Mouse (Mus musculus) lung, embryonic 16.5 days (tissue): Measurements from ENCODE around the gene Olfr507. TPM values are rescaled to one million over a fixed set of nuclear protein-coding genes. Genes with fewer than 3 reads are reported as not detected.
"Not testable (repeated sequence)": the region's sequence is repeated elsewhere in the genome, so short reads cannot be mapped to it uniquely, and the experiment has no call there.

ENCODE experiments used
- ATAC-seq: fragments of 200-750 bp; cut with Nextera tagmentation; 2 replicates; pipeline ENCODE4 v1.8.0; 2017; ENCODE audit warnings: low read depth, mild to moderate bottlenecking, moderate library complexity
- H3K27ac ChIP-seq: fragments of 300-500 bp; sonication (generic); 2 replicates; pipeline ENCODE4 v1.5.1; 2014; ENCODE audit warnings: mild to moderate bottlenecking, control low read depth, low read length
- H3K27me3 ChIP-seq: fragments of 300-500 bp; sonication (generic); 2 replicates; pipeline ENCODE4 v1.6.1; 2014; ENCODE audit warnings: low read depth, low read length, mixed read lengths; ENCODE audit not compliant: control insufficient read depth, insufficient read depth
- H3K36me3 ChIP-seq: fragments of 300-500 bp; sonication (generic); 2 replicates; pipeline ENCODE4 v1.6.1; 2014; ENCODE audit warnings: low read length; ENCODE audit not compliant: control insufficient read depth, insufficient read depth
- H3K4me1 ChIP-seq: fragments of 300-500 bp; sonication (generic); replicated peaks from 2 replicates; pipeline ENCODE4 v1.6.1; 2014; ENCODE audit warnings: low read length, mixed read lengths; ENCODE audit not compliant: control insufficient read depth, insufficient read depth
- H3K4me2 ChIP-seq: fragments of 300-500 bp; sonication (generic); 2 replicates; pipeline ENCODE4 v1.6.1; 2014; ENCODE audit warnings: low read depth, low read length, control low read depth
- H3K4me3 ChIP-seq: fragments of 300-500 bp; sonication (generic); 2 replicates; pipeline ENCODE4 v1.5.1; 2014; ENCODE audit warnings: mild to moderate bottlenecking, low read length, control low read depth
- H3K9ac ChIP-seq: fragments of 300-500 bp; sonication (generic); 2 replicates; pipeline ENCODE4 v1.6.1; 2014; ENCODE audit warnings: low read length, control low read depth
- H3K9me3 ChIP-seq: fragments of 300-500 bp; sonication (generic); 2 replicates; pipeline ENCODE4 v1.6.1; 2016; ENCODE audit warnings: low read length; ENCODE audit not compliant: control insufficient read depth
- WGBS: fragments of 180-500 bp; shearing (Covaris S2); extraction: QIAGEN DNeasy Blood & Tissue Kit; methylation state at CpG from one replicate; pipeline ENCODE4 v1.1.7; 2014; 5-methylcytosine and 5-hydroxymethylcytosine counted together
- polyA plus RNA-seq: library from polyadenylated mRNA; unstranded; fragments of >200 nt; fragmentation: Nextera tagmentation; extraction: Ambion mirVana; gene quantifications from 2 replicates; pipeline ENCODE4 v1.2.1, GENCODE M21; 2015

Olfr507 gene
- polyA plus RNA-seq: not detected in 2 replicates

DNA sequence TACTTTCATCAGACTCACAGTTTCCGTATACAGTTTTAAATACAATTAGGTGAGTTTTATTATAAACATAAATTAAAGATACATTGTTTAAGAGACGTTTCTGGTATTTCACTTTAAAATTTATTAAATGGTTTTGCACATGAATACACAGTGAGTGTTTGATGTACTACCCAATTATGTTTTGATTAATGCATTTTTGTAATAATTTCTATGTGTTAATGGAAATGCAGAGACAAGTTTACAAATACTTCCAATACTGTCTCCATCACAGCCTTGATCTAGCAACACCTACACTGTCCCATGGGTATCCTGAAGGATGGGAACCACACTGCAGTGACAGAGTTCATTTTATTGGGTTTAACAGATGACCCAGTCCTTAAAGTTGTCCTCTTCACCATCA lies at the start of gene Olfr507:
Gene Olfr507 (plus strand): TSS at position 301 of the 400 bp plus-strand sequence.
- Histone ChIP-seq H3K9ac (no peak within 1 kb of the TSS), H3K36me3 (no peaks in the 10 kb centered on the region), H3K27me3 (no peaks in the 10 kb centered on the region), H3K9me3 (no peaks in the 10 kb centered on the region), H3K4me3 (no peak within 1 kb of the TSS), H3K27ac (no peak within 1 kb of the TSS), H3K4me2 (no peak within 1 kb of the TSS), H3K4me1 (no peaks in the 10 kb centered on the region)
- 60% methylated on average over 2 of the region's 2 CpGs for WGBS
- no peak for ATAC-seq

- H3K4me2 ChIP-seq: no peak overlapping the region
- WGBS: 100% methylated on average over 1 of the region's 1 CpGs
These were observed 31.8 kb upstream of the Olfr507 start for GRCm38 (mm10) chr7:108589797-108590196.

DNA sequence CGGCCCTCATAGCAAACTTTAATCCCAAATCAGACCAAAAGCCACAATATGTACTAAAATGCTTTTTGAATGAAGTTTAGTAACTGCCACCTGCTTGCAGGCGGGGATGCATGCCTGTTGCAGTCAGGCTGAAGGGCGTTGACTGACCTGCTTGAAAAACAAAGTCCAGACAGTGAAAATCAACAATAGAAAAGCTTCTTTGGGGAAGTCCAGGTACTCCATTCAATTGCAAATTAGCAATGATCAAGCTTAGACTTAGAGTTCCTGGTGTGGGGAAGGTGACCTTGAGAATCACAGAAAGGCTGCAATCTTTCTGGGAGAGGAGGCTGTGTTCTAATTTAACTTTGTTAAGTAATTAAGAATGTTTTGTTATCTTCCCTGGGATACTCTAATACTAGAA lies 19.7 kb upstream of the Olfr507 start:
- H3K4me2 ChIP-seq, H3K9ac ChIP-seq, H3K27ac ChIP-seq, H3K9me3 ChIP-seq, H3K36me3 ChIP-seq, H3K4me1 ChIP-seq, H3K4me3 ChIP-seq, H3K27me3 ChIP-seq, ATAC-seq: not testable (repeated sequence)
- WGBS: 71% methylated on average over 3 of the region's 3 CpGs

More at GRCm38 (mm10) chr7:108589797-108590196, 31.8 kb upstream of the Olfr507 start:
- no peak overlapping the region for H3K9ac ChIP-seq
- H3K4me3 ChIP-seq: no peak overlapping the region
- H3K4me1 ChIP-seq: no peaks in the 10 kb centered on the region
- H3K36me3 ChIP-seq: no peaks in the 10 kb centered on the region
- no peak for ATAC-seq
- no peak overlapping the region for H3K27ac ChIP-seq
- H3K9me3 ChIP-seq: no peaks in the 10 kb centered on the region
- H3K27me3 ChIP-seq: no peaks in the 10 kb centered on the region

- H3K27ac ChIP-seq: no peak within 1 kb of the TSS
- no peaks in the 10 kb centered on the region for H3K36me3 ChIP-seq
- no peaks in the 10 kb centered on the region for H3K4me1 ChIP-seq
- H3K9me3 ChIP-seq: no peaks in the 10 kb centered on the region
- H3K27me3 ChIP-seq: no peaks in the 10 kb centered on the region
- H3K4me2 ChIP-seq: no peak within 1 kb of the TSS
- no peak within 1 kb of the TSS for H3K4me3 ChIP-seq
- no peak for ATAC-seq
- H3K9ac ChIP-seq: no peak within 1 kb of the TSS
These were observed 11.1 kb upstream of the Olfr507 start, which contains the start of gene Olfr506 for GRCm38 (mm10) chr7:108610487-108610886. Olfr506 (plus strand) TSS chr7:108610787.

DNA sequence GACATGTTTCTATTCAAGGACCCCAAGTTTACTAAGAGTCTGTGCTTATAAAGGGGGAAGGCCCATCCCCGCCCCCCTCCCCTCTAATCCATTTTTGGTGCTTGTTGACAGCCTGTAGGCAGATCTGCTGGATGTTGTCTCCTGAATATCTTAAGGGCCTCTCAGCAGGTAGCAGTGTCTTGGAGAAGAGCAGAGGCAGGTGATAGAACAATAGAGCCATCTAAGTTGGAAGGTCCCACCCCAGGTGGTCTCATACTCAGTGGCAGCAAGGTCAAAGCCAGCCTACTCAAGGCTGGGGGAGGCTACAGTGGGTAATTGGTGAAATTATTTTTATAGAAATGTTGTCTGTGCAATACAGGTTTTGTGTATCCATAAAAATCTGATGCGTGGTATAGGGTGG lies 7.5 kb upstream of the Olfr507 start:
- ATAC-seq: no peak
- H3K4me1 ChIP-seq: no peaks in the 10 kb centered on the region
- no peak overlapping the region for H3K4me3 ChIP-seq
- 88% methylated on average over 2 of the region's 2 CpGs for whole genome bisulfite sequencing
- H3K27me3 ChIP-seq: no peaks in the 10 kb centered on the region
- H3K36me3 ChIP-seq: no peaks in the 10 kb centered on the region
- no peak overlapping the region for H3K4me2 ChIP-seq
- H3K9me3 ChIP-seq: no peaks in the 10 kb centered on the region
- H3K27ac ChIP-seq: no peak overlapping the region
- no peak overlapping the region for H3K9ac ChIP-seq

DNA sequence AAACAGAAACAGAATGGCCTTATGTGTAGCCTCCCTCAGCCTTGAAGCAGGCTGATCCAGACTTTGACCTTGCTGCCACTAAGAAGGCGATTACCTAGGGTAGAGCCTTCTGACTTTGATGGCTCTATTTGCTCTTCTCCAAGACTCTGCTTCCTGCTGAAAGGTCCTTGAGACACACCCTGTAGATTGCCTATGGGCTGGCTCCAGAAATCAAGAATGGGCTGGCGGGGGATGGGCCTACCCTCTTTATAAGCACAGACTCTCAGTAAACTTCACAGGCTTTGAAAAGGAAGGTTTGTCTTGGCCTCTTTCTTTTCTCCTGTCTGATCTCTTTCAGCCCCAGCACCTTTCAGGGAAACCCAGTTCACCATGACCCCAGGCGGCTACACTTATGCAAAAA lies 4.8 kb upstream of the Olfr507 start:
- not testable (repeated sequence) for ATAC-seq, H3K36me3 ChIP-seq

DNA sequence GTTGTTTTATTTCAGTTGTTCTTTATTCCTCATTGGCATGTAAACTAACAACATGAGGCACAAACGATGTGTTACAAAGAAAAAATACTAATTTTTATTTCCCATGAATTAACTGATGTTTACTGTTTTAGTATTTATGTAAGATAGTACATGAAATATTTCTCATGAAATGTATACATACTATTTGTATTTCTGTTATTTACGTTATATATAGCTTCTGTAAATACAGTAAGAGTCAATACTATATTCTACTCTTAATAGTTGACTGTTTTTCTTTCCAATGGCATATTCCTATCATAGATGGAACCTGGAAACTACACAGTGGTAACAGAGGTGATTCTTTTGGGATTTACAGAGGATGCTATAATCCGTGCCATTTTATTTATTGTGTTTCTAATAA lies 8.1 kb downstream of the Olfr507 start, which contains the start of gene Olfr508:
Gene Olfr508 (plus strand): TSS at position 301 of the 400 bp plus-strand sequence.
- Histone ChIP-seq H3K9me3 (no peaks in the 10 kb centered on the region), H3K9ac (no peak within 1 kb of the TSS), H3K27ac (no peak within 1 kb of the TSS), H3K4me2 (no peak within 1 kb of the TSS), H3K27me3 (no peaks in the 10 kb centered on the region), H3K4me3 (no peak within 1 kb of the TSS), H3K4me1 (no peaks in the 10 kb centered on the region), H3K36me3 (no peaks in the 10 kb centered on the region)
- ATAC-seq: no peak
- WGBS: 69% methylated on average over 3 of the region's 3 CpGs

More for the DNA sequence above, 4.8 kb upstream of the Olfr507 start:
- 61% methylated on average over 3 of the region's 3 CpGs for WGBS
- H3K9me3 ChIP-seq, H3K4me3 ChIP-seq, H3K27me3 ChIP-seq, H3K9ac ChIP-seq, H3K4me2 ChIP-seq, H3K4me1 ChIP-seq, H3K27ac ChIP-seq: not testable (repeated sequence)

GRCm38 (mm10) chr7:108651806-108652205 lies 30.2 kb downstream of the Olfr507 start, which contains the start of gene Olfr509:
Olfr509 (minus strand) TSS chr7:108651906.
- no peak within 1 kb of the TSS for H3K4me3 ChIP-seq
- H3K9me3 ChIP-seq: no peaks in the 10 kb centered on the region
- H3K27ac ChIP-seq: no peak within 1 kb of the TSS
- no peaks in the 10 kb centered on the region for H3K36me3 ChIP-seq
- no peaks in the 10 kb centered on the region for H3K4me1 ChIP-seq
- H3K27me3 ChIP-seq: no peaks in the 10 kb centered on the region
- no peak within 1 kb of the TSS for H3K9ac ChIP-seq
- no peak for ATAC-seq
- no peak within 1 kb of the TSS for H3K4me2 ChIP-seq

- Histone ChIP-seq H3K4me3 (no peak overlapping the region), H3K27me3 (no peaks in the 10 kb centered on the region), H3K4me2 (no peak overlapping the region), H3K36me3 (no peaks in the 10 kb centered on the region), H3K4me1 (no peaks in the 10 kb centered on the region), H3K9me3 (no peaks in the 10 kb centered on the region; the same call in 1 of the 2 replicates), H3K27ac (no peak overlapping the region), H3K9ac (no peak overlapping the region)
- 76% methylated on average over 3 of the region's 3 CpGs for WGBS
- ATAC-seq: no peak
These were observed 40.8 kb downstream of the Olfr507 start for GRCm38 (mm10) chr7:108662419-108662818.

- Histone ChIP-seq H3K4me3 (no peak within 1 kb of the TSS), H3K4me2 (no peak within 1 kb of the TSS), H3K9me3 (no peaks in the 10 kb centered on the region; the same call in 1 of the 2 replicates), H3K4me1 (no peaks in the 10 kb centered on the region), H3K27me3 (no peaks in the 10 kb centered on the region), H3K27ac (no peak within 1 kb of the TSS), H3K36me3 (no peaks in the 10 kb centered on the region), H3K9ac (no peak within 1 kb of the TSS)
- no peak for ATAC-seq
- 83% methylated on average over 1 of the region's 1 CpGs for WGBS
These were observed 44.5 kb downstream of the Olfr507 start, which contains the start of gene Olfr510 for GRCm38 (mm10) chr7:108666118-108666517. Olfr510 (plus strand) TSS chr7:108666418.
